Mouse (Mus musculus): ENCODE measurements around the gene Lamtor3. TPM values are rescaled to one million over a fixed set of nuclear protein-coding genes. Genes with fewer than 3 reads are reported as not detected.
"Not testable (repeated sequence)": the region's sequence is repeated elsewhere in the genome, so short reads cannot be mapped to it uniquely, and the experiment has no call there.

The Lamtor3 gene
- polyA plus RNA-seq, 1 experiment, result 25.4 TPM

DNA sequence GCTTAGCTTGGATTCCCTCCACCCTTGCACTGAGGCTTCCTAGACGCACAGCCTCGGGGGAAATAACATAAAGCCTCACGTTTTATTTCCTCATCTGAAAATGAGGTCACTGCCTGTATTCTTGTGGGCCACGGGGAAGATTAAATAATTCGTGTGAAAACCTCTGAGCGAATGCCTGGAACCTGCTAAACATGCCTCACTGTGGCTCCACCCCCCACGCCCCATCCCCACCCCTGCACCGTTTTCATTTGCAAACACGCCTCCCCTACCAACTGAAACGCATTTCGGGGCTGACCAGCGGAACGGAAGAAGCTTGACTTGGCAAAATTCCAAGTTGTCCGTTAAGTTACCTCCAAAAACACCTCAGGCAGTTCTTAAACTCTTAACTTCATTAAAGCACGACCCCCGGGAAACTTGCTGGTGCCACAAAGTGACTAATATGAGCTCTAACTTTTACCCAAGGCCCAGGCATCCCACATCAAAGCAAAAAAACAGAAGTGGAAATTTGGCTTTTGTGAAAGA lies 37.3 kb downstream of the Lamtor3 start:
- 20% methylated on average over 16 of the region's 16 CpGs for WGBS

DNA sequence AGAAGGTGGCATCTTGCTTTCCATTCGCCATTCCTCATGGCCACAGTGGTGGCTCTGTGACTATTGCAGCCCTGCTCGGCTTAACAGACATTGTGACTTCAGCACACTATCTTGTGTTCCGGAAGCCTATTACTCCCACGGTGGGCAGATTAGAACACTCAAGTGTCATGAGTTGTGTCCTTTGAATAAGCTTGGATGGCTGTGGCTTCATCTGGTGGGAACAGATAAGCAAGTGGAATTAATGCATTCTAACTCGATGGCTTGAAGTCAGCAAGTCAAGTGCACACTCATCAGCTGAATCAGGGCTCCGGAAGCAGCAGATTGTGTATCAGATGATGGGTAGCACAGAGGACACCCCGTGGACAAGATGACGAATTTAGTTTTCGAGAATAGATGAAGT lies 39.6 kb downstream of the Lamtor3 start:
- no peak for DNase-seq (ENCODE audit: low read depth, low spot score)
- 93% methylated on average over 9 of the region's 9 CpGs for WGBS

More for the DNA sequence above, 37.3 kb downstream of the Lamtor3 start:
- DNase-seq (ENCODE audit: low read depth, low spot score), result no peak

- no peak for DNase-seq (ENCODE audit: low read depth, low spot score)
- WGBS, result 95% methylated on average over 4 of the region's 4 CpGs
These were observed 40.0 kb downstream of the Lamtor3 start for GRCm38 (mm10) chr3:137958352-137958751.

DNA sequence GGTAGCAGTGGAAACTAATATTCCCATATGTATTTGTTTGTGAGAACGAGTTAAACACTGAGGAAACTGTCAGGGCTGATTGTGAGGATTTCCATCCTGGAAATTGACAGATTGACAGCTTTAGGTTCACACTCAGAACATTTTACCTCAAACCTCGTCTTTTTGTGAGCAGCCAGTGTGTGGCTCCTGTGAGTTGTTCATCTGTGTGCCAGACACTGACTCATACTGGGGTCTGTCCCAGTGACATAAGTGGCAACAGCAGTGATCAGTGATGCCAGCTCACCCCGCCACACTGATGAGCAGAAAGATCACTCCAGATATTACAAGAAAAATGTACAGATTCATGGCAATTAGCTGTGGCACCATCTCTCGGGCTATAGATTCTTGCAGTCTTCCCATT lies 41.1 kb downstream of the Lamtor3 start:
- WGBS, result 85% methylated on average over 4 of the region's 4 CpGs
- DNase-seq (ENCODE audit: low read depth, low spot score), result no peak

GRCm38 (mm10) chr3:137961736-137962385 lies 43.6 kb downstream of the Lamtor3 start:
- DNase-seq (ENCODE audit: low read depth, low spot score), result no peak
- 66% methylated on average over 8 of the region's 8 CpGs for WGBS

DNA sequence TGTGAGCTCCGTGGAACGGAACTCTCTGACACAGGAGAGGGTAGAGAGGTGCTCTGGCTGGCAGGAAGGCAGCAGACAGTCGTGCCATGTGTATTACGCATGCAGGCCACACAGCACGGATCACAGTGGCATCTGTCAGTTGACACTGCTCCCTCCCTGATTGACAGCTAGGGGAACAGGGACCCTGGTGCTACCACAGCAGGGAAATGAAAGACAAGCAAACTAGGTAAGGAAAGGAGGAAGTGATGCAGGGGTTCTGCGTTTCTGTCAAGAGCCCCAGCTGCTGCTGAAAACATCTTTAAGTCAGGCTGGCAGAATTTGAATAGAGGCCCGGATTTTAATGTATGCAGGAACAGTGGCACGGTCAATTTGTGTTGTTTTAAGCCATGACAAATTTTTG lies 45.2 kb downstream of the Lamtor3 start:
- 82% methylated on average over 8 of the region's 8 CpGs for WGBS
- no peak for DNase-seq (ENCODE audit: low read depth, low spot score)

GRCm38 (mm10) chr3:137964014-137964413 lies 45.7 kb downstream of the Lamtor3 start:
- DNase-seq (ENCODE audit: low read depth, low spot score), result not testable (repeated sequence)
- 61% methylated on average over 1 of the region's 1 CpGs for WGBS

DNA sequence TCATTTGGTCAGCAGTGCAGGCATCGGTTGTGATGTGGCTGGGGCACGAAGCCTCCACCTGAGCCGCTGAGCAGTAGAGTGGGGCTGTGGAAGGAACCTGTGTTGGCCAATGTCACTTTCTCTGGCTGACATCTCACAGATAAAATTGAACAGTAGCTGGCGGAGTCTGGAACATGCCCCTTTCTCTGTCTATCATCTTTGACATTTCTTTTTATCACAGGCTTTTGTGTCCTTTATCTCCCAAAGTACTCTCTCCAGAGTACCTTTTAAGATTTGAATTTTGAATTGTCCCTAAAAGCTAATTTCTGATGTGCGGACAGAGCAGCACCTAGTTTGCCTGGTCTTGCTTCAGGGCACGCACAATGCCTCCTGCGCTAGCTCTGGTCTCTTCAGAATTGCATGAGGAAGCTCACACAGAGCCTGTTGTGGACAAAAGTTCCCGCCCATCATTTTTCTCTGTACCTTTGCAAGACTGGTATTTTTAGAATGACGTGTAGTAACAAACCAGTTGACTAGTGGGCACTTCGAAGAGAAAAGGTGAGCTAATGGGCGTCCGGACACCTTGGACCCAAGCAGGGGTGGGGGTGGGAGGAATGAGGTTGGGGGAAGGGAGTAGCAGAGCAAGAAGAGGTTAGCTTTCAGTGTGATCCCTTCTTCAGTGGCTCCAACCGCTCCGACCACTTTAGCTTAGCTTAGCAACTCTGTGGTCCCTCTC lies 50.0 kb downstream of the Lamtor3 start:
- 82% methylated on average over 14 of the region's 14 CpGs for WGBS
- DNase-seq (ENCODE audit: low read depth, low spot score), result no peak

DNA sequence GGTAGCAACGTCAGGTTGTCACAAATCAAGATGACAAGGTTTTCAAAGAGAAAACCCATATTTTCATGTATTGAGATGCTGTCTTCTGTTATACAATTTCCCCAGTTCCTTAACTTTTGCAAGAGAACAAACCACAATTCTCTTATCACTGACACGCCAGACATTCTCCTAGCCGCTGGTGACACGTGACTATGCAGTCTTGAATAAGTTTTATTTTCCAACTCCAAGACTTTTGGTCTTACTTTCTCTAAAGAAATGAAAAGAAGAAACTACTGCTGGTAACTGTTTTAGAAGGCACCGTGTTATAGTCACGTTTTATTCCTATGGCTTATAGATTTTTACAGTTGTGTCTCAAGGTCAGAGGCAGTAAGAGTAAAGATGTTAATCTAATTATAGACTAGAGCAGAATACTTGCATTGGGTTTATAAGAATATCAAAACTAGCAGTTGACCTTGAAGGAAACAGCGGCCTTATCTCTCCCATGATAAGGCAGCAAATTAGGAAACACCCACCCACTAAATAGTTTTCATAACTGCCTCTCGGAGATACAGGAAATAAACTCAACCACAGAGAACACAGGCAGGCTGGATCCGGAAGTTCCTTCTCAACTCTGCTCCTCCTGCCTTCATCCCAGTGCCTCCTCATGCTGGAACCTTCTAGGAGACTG lies 50.6 kb downstream of the Lamtor3 start:
- WGBS, result 32% methylated on average over 9 of the region's 9 CpGs
- DNase-seq (ENCODE audit: low read depth, low spot score), result peak; percentile 33

DNA sequence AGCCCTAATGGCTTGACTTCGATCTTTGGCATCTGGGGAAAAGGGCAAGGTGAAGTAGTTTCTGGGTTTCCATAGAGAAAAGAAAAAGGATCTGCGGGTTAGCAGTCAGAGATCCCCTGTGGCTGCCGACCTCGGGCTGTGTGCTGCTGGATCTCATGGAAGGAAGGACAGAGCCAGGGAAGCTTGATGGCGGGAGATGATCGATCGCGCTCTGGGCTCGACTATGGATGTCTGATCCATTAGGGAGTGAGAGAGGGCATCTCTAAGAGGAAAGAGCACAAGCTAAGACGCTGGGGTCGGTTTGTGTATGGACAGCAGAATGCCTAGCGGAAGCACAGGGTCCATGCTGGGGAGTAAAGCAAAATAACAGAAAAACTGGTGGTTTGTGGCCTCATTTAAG lies 51.6 kb downstream of the Lamtor3 start:
- no peak for DNase-seq (ENCODE audit: low read depth, low spot score)

DNA sequence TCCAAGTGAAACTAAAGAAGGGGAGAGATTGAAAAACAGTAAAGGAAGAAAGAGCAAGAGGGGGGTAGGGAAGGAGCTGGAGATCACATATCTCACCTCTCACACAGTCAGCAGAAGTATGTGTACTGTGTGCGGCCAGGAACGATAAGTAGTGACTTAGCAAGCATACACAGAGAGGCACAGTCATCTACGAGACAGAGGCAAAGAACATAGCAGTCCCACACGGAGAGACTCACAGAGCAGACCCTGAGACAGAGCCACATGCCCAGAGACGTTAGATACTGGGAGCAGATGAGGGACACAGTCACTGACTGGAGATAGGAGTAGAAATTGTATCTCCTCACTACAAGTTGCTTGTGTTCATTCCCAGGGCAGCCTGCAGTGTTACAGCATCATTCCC lies 53.9 kb downstream of the Lamtor3 start:
- no peak for DNase-seq (ENCODE audit: low read depth, low spot score)
- 86% methylated on average over 5 of the region's 5 CpGs for WGBS

More for the DNA sequence above, 51.6 kb downstream of the Lamtor3 start:
- 77% methylated on average over 12 of the region's 12 CpGs for WGBS

DNA sequence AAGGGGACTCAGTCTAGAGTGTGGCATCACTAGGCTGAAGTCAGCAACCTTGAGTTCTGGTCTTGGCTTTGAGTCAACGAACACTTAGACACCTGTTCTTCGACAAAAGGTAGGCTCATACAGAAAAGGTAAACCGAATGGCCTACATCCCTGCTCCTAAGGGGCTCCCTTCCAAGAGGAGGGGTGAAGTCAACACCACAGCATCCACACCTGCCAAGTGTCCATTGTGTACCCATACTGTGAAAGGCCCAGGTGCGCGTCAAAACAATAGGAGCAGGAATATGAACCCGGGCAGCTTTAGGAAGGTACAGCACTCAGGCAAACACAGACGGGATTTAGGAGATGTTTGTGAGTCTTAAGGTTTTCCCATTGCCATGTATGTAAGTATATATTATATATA lies 54.7 kb downstream of the Lamtor3 start:
- WGBS, result 88% methylated on average over 7 of the region's 7 CpGs
- DNase-seq (ENCODE audit: low read depth, low spot score), result no peak

DNA sequence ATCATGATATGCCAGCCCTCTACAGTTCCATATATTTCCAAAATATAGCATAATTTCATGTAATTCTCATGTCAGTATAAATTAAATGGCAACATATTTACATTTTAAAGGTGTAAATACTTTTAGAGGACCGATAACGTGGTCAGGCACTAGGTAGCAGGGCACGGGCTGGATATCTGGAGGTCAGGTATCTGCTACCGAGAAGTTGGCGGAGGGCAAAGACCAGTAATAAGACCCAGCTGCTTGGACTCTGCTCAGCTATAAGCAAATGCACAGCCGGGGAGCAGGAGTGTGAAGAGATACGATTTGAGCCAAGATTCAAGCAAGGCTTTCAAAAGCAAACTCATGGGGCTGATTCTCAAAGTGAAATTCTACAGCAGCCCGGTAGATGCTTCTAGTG lies 56.0 kb downstream of the Lamtor3 start:
- WGBS, result 84% methylated on average over 8 of the region's 8 CpGs
- DNase-seq (ENCODE audit: low read depth, low spot score), result no peak

DNA sequence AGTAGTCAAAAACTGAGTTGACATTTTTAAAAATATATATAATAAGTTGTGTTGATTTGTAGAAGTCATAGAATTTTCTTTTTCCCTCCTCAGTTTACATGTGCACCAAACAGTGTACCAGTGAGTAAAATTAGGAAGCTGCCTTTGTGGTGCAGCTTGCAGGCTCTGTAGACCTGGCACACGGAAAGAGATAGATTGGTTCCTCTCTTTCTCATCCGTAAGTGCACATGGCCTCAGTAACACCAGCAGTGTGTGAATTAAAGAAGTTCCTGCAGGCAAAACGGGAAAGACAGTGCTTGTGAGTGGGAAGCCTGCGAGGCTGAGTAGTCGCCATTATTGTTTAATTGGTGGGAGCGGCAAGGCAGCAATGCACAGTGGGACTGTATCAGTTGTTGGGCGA lies 57.1 kb downstream of the Lamtor3 start:
- DNase-seq (ENCODE audit: low read depth, low spot score), result no peak
- WGBS, result 90% methylated on average over 7 of the region's 7 CpGs

- WGBS, result 93% methylated on average over 17 of the region's 17 CpGs
These were observed 57.6 kb downstream of the Lamtor3 start for GRCm38 (mm10) chr3:137975856-137976423.

DNA sequence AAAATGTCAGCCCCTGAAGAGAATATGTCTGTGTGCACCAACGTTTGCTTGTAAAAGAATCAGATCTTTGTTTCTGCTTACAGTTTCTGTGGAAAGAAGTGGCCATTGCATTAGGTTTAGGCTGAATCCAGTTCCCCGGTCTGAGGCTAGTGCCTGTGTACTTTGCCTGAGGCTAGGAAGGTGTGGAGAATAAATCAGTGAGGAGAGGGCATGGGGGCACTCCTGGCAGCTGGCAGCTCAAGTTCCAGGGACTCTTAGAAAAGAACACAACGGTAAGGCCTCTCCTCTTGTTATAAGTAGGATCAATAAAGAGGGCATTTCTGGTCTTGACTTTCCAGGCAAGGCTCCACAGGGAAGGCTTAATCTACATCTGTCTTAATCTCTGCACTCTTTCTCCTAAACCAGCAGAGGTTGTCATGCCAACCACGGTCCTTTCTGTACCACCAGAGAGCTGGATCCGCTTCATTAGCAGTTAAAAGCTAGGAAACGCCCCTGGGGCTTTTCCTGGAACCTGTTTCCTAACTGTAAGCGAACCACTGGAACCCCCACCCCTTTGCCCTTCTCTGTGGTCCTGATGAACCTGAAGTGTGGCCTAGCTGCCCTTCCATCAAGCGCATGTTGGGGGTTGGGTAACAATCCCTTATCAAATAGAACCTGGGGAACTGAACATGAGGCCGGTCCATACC lies 58.8 kb downstream of the Lamtor3 start:
- 81% methylated on average over 9 of the region's 9 CpGs for WGBS
- no peak for DNase-seq (ENCODE audit: low read depth, low spot score)

More at GRCm38 (mm10) chr3:137975856-137976423, 57.6 kb downstream of the Lamtor3 start:
- DNase-seq (ENCODE audit: low read depth, low spot score), result no peak

DNA sequence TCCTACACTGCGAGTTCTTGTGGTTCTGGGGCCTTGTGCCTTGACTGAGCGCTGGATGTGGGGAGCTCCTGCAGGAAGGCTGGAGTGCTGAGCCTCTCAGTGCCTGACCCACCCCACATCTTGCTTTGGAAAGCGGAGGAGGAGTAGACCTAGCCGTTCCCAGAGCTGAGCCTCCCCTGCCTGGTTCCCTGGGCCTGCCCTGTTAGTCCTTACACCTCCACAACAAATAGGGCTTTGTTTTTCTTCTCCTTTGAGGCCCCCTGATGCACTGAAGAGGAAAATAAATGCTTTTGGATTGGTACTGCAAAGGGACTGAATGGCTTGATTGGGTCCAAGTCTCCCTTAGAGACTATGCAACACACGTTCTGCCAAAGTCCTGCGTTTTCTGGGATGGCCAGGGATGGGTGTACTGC lies 59.3 kb downstream of the Lamtor3 start:
- 91% methylated on average over 6 of the region's 6 CpGs for WGBS
- no peak for DNase-seq (ENCODE audit: low read depth, low spot score)

- no peak for DNase-seq (ENCODE audit: low read depth, low spot score)
- 52% methylated on average over 5 of the region's 5 CpGs for WGBS
These were observed 59.9 kb downstream of the Lamtor3 start for GRCm38 (mm10) chr3:137978233-137978632.
